Mouse (Mus musculus) mature B cell (primary cell): ENCODE data around the gene Aagab.

Experiments
- in situ Hi-C: fragments of 300-500 bp; cut with MboI; formaldehyde crosslinking; loops from 2 replicates; pipeline ENCODE4 v1.14.3; 2019

The Aagab gene

GRCm38 (mm10) chr9:63647581-63648519 lies 45.4 kb downstream of the Aagab start:
- in situ Hi-C loops = no loop called here

- in situ Hi-C loops = no loop called here
These were observed 46.1 kb downstream of the Aagab start for GRCm38 (mm10) chr9:63648520-63648918.

DNA sequence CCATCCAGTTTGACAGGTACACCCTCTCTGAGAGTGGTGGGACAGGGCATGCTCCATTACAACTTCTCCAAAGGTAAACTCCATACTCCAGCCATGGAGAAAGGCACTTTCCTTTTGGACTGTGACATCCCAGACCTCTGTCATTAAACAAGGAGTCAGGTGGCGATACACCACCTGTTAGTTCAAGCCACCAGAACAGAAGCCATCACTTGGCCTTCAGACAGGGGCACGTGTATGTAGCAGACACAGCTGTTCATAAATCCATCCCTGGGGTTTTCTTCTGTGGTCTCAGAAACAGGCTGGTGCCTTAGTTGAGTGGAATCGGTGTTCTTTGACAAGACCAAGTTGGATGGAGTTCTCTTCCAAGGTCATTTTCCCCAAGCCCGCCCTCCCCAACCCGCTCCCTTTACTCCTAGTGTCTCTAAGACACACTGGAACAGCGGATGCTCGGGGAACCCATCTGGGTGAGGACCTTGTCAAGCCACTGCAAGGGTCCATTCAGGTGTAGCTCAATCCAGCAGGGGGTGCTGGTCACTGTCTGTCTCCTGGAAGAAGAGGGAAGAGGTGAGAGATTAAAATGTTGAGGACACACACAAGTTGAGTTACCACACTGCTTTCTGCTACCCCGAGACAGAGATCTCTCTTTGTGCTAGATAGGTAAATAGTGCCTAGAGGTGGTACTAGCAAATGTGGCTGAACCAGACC lies 47.5 kb downstream of the Aagab start:
- in situ Hi-C loops = no loop called here

- in situ Hi-C loops = no loop called here
These were observed 48.4 kb downstream of the Aagab start for GRCm38 (mm10) chr9:63650905-63651304.

GRCm38 (mm10) chr9:63651594-63651993 lies 49.1 kb downstream of the Aagab start:
- in situ Hi-C loops = no loop called here

GRCm38 (mm10) chr9:63653666-63654065 lies 51.2 kb downstream of the Aagab start:
- in situ Hi-C loops = no loop called here

- in situ Hi-C loops = no loop called here
These were observed 52.1 kb downstream of the Aagab start for GRCm38 (mm10) chr9:63654575-63654974.

DNA sequence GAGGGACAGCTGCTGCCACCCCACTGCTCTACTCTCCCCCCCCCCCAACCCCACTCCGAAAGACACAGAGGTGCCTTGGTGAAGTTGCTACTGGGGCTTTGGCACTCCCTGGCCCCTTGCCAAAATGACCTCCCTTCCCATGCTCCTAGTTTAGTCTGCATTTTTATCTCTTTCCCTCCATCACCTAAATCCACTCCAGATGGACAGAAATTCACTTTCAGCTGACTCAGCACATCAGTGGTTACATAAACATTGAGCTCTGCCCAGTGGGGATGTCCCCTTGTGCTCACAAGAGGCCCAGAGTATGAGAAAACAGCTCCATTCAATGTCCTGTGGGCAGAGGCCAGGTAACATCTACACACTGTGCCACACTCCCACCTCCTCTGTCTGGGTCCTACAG lies 52.6 kb downstream of the Aagab start:
- in situ Hi-C loops = no loop called here

DNA sequence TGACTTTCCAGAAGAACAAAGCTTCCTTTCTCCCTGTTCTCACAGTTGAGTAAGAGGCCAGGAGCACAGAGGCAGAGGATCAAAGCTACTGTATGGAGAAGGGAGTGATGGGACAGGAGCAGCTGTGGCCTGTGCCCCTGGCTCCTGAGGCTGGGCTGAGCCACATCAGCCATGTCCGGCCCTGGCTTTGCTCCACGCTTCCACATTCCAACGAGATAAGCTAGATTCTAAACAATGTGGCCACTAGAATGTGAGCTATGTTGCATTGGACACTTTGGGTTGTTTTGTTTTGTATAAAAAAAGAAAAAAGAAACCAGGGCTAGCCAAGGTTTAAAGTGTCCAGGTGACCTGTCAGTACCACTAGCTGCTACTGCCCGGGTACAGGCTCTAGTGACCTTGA lies 54.7 kb downstream of the Aagab start:
- in situ Hi-C loops = no loop called here

DNA sequence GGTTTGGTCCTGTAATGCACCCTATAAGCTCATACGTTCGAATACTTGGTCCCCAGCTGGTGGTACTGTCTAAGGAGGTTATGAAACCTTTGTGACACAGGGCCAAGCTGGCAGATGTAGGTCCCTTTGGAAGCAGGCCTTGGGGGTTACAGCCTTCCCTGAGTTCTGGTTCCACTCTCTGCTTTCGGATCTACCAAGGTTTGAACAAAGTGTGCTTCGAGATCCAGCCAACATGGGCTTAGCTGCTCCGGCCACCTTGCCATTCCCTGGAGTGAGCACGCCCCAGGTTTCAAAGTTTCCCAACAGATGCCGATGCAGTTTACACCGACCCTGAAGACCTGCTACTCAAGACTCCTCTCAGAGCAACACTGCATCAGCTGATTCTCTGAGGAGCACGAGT lies 56.0 kb downstream of the Aagab start:
- in situ Hi-C loops = no loop called here

GRCm38 (mm10) chr9:63658970-63659371 lies 56.5 kb downstream of the Aagab start:
- in situ Hi-C loops = no loop called here

DNA sequence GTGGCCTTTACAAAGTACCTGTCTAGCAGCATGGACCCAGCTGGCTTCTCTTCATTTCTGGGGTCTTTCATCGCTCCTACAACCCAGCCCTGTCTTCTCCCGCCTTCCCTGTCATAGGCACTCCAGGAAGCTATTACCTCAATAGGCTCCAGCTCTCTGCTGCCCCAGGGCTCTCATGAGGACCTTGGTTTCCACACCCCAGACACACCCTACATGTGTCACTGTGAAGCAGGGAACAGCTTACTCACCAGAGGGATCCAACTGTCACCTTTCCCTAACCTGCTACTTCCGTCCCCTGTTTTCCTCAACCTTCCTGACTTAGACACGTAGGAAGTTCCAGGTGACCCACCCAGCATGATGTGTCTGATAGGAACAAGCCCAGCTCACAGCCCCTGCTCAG lies 57.6 kb downstream of the Aagab start:
- in situ Hi-C loops = no loop called here

GRCm38 (mm10) chr9:63660691-63661090 lies 58.2 kb downstream of the Aagab start:
- in situ Hi-C loops = no loop called here

GRCm38 (mm10) chr9:63662759-63663158 lies 60.3 kb downstream of the Aagab start:
- in situ Hi-C loops = no loop called here

DNA sequence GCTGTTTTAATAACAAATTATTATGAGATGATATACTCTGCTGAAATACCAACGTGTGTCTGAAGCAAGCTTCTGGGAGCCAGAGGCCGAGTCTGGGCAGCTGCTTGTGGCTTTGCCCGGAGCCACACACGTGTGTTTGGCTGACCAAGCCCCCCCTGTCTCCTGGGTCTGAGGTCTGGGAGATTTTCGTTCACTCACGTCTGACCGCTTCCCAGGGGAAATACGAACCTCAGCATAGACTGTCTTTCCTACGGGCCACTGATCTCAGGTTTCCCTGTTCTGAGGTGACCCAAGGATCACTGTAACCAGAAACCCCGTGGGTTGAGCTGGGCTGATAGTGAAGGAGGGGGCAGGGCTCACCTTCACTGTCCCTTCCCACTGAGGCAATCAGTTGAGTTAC lies 60.8 kb downstream of the Aagab start:
- in situ Hi-C loops = no loop called here

DNA sequence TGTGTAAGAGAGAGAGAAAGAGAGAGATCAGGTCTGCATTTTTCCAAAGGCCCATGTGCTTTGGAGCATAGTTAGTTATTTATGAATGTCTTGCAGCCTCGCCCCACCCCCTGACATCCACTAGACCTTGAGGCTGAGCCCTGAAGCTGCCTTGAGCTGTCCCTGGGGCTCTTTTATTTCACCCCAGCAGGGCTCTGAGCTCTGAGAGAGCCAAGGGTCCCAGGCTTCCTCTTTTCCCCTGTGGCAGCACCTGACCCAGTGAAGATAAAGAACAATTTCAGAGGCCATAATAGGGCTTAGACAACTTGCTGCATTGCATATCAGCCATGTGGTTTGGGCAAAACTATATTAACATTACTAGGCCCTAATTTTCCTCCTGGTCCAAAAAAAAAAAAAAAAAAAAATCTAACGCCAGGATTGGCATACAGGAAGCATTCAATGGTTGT lies 61.9 kb downstream of the Aagab start:
- in situ Hi-C loops = no loop called here

GRCm38 (mm10) chr9:63664792-63665646 lies 62.6 kb downstream of the Aagab start:
- in situ Hi-C loops = no loop called here

DNA sequence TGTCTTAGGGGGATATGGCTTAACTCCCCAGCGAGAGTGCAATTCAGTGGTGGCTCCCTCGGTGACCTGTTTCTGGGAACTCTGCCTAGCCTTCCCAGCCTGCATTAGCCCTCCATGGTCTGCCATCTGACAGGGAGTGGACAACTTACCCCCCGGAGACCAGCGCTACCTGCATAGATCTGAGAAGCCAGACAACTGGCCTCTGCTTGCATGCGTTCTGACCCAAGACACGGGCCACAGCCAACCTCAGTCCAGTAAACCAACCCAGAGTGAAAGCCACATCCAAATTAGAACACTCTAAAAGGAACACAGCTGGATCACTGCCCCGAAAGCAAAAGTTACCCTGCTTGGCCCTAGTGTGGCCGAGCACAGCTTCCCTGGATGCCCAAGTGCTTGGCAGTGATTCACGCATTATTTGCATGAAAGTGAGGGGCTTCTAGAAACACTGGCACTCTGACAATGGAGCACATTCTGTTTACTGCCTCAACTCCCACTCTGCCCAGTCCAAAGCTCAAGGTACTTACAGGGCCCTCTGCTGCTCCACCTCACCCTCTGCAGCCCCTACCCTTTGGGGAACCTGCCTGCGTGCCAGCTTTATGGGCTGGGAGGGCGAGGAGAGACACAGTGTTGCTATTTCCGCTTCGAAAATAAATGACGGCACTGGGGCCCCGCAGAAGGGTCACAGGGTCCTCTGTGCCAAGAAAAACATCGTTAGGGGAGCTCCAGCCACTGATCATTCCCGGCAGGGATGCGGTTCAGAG lies 64.3 kb downstream of the Aagab start:
- in situ Hi-C loops = no loop called here

- in situ Hi-C loops = no loop called here
These were observed 64.9 kb downstream of the Aagab start for GRCm38 (mm10) chr9:63667373-63667724.

DNA sequence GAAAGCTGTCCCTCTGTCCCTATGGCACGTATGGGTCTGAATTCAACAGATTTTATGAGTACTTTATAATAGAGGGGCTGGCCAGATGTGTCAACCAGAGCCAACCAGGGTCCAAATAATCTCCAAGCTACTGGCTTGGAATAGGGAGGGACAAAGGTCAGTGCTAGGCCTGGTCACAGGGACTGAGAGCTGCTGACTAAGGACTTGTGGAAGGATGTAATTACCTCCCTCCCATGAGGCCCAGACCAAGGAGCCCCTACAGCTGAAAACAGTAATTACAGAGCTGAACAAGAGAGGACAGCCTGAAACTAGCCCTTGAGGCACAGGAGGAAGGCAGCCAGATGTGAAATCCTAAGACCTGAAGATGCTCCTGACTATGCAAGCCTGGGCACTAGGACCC lies 66.2 kb downstream of the Aagab start:
- in situ Hi-C loops = no loop called here

GRCm38 (mm10) chr9:63669816-63670215 lies 67.4 kb downstream of the Aagab start:
- in situ Hi-C loops = no loop called here
